Mouse (Mus musculus): Measurements from ENCODE around the gene Nlrp10. TPM values are rescaled to one million over a fixed set of nuclear protein-coding genes. Genes with fewer than 3 reads are reported as not detected.

Nlrp10 gene
- polyA plus RNA-seq, 1 experiment from 2014 or later, result not detected

DNA sequence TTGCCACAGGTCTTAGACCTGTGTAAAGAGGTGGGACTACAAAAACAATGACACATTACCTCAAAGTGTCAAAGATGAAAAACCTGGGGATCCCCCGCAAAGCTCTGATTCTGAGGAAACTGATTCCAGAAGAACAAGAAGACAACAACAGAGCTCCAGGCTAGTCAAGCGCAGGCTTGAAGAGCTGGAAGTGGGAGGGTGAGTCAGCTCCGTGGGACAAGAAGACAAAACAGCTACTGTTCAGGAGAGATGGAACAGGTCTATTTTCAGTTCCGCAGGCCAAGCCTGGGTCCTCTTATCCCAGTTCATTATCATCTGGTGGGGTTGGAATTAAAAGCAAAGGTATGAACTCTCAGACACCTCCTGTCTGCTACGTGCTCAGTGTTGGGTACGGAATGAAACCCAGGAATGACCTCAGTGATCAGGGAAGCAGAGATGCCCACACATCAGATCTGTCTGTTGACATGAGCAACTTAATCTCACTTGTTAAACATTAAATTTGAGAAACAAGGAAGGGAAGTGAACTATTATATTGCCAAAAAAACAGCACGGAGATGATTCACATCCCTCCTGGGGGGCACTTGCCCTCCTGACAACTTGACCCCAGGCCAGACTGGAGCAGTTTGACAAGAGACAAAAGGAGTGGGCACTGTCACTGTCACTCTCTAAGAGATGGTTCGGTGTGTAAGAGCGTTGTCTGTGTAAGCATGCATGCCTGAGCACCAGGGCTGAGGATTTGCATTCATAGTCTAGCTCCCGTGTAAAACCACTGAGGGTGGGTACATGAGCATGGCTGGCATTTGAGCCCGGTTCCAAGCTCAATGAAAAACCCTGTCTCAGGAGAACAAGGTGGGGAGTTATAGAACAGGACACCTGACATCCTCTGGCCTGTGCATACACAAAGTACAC lies 1.4 kb downstream of the Nlrp10 start:
- no peak overlapping the region for H3K27ac ChIP-seq (ENCODE audit: low read depth, low read length)
- H3K9me3 ChIP-seq (ENCODE audit: control insufficient read depth, low read length), result no peaks in the 10 kb centered on the region
- no peak overlapping the region for H3K9ac ChIP-seq (replicated peaks; ENCODE audit: low read depth, low read length)
- no peak for ATAC-seq (ENCODE audit: low read depth)
- no peak overlapping the region for H3K4me2 ChIP-seq (ENCODE audit: low read depth, low read length)
- no peaks in the 10 kb centered on the region for H3K27me3 ChIP-seq (ENCODE audit: control insufficient read depth, insufficient read depth, low read length)
- H3K36me3 ChIP-seq (ENCODE audit: control insufficient read depth, insufficient read depth, low read length), result no peaks in the 10 kb centered on the region
- no peaks in the 10 kb centered on the region for H3K4me1 ChIP-seq (ENCODE audit: control insufficient read depth, insufficient read depth, low read length)
- no peak overlapping the region for H3K4me3 ChIP-seq (ENCODE audit: low read depth, low read length)
- WGBS, result 79% methylated on average over 11 of the region's 11 CpGs

DNA sequence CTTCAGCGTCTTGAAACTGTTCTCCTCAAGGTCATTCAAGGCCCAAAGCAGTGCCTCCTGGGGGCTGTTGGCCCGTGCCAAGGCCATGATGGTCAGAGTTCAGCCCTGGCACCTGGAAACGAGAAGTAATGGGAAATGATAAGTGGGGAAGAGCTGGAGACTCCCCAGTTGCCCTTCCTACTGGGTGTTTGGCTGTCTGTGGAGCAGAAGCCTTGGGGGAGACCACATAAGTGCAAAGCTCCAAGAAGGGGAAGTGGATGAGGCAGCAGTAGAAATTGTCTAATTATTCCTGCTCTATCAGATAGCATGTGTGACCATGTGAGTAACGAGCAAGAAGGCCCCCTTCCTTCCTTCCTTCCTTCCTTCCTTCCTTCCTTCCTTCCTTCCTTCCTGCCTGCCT lies 2.9 kb downstream of the Nlrp10 start:
- H3K9ac ChIP-seq (replicated peaks; ENCODE audit: low read depth, low read length), result no peak overlapping the region
- H3K4me3 ChIP-seq (ENCODE audit: low read depth, low read length), result no peak overlapping the region
- WGBS, result 72% methylated on average over 4 of the region's 4 CpGs
- no peak overlapping the region for H3K27ac ChIP-seq (ENCODE audit: low read depth, low read length)
- no peak overlapping the region for H3K4me2 ChIP-seq (ENCODE audit: low read depth, low read length)
- no peaks in the 10 kb centered on the region for H3K9me3 ChIP-seq (ENCODE audit: control insufficient read depth, low read length)
- H3K36me3 ChIP-seq (ENCODE audit: control insufficient read depth, insufficient read depth, low read length), result no peaks in the 10 kb centered on the region
- no peaks in the 10 kb centered on the region for H3K4me1 ChIP-seq (ENCODE audit: control insufficient read depth, insufficient read depth, low read length)
- no peaks in the 10 kb centered on the region for H3K27me3 ChIP-seq (ENCODE audit: control insufficient read depth, insufficient read depth, low read length)
- ATAC-seq (ENCODE audit: low read depth), result no peak

DNA sequence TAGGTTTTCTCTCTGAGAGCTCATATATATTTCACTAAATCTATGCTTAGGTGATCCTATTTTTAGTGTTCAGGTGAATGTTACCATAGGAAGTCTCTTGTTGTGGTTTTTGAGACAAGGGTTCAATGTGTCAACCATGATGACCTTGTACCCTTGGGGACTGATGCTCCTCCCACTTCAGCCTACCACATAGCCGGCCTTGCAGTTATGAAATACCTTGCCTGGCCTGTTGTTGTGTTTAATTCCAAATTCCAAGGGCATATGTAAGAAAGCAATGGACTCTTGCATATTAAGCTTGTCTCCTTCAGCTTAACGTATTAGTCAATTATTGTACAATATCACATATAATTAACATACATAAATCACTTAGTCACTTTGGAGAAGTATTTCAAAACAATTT lies 26.0 kb downstream of the Nlrp10 start:
- no peak overlapping the region for H3K9ac ChIP-seq (replicated peaks; ENCODE audit: low read depth, low read length)

DNA sequence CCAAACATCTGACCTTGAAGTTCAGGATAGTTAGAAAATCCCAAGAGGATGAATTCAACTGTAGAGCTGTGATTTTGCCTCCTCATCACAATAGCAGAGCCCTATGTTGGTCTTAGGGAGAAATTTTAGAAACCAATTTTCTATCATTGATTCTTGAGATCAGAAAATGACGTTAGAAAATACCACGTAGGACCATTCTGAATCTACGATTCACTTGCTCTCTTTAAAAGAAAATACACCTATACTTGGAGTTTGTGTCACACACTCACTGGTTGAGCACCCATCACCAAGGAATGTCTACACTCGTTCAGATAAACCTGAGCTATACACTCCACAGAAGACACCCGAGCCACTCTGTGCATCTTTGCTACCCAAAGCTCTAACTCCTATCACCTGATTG lies 35.7 kb downstream of the Nlrp10 start, which contains the start of gene Olfr519:
Gene Olfr519, minus strand, starts transcription at position 101 of the 400 bp plus-strand sequence.
- H3K4me3 ChIP-seq (ENCODE audit: low read depth, low read length), result no peak within 1 kb of the TSS
- no peaks in the 10 kb centered on the region for H3K27me3 ChIP-seq (ENCODE audit: control insufficient read depth, insufficient read depth, low read length)
- H3K4me1 ChIP-seq (ENCODE audit: control insufficient read depth, insufficient read depth, low read length), result no peaks in the 10 kb centered on the region
- H3K4me2 ChIP-seq (ENCODE audit: low read depth, low read length), result no peak within 1 kb of the TSS
- H3K9ac ChIP-seq (replicated peaks; ENCODE audit: low read depth, low read length), result no peak within 1 kb of the TSS
- H3K36me3 ChIP-seq (ENCODE audit: control insufficient read depth, insufficient read depth, low read length), result no peaks in the 10 kb centered on the region
- WGBS, result 90% methylated on average over 5 of the region's 5 CpGs
- H3K27ac ChIP-seq (ENCODE audit: low read depth, low read length), result no peak within 1 kb of the TSS
- ATAC-seq (ENCODE audit: low read depth), result no peak
- no peaks in the 10 kb centered on the region for H3K9me3 ChIP-seq (ENCODE audit: control insufficient read depth, low read length)

More for the DNA sequence above, 26.0 kb downstream of the Nlrp10 start:
- H3K9me3 ChIP-seq (ENCODE audit: control insufficient read depth, low read length), result no peaks in the 10 kb centered on the region
- no peak overlapping the region for H3K4me2 ChIP-seq (ENCODE audit: low read depth, low read length)
- WGBS, result 83% methylated on average over 2 of the region's 2 CpGs
- H3K27me3 ChIP-seq (ENCODE audit: control insufficient read depth, insufficient read depth, low read length), result no peaks in the 10 kb centered on the region
- H3K36me3 ChIP-seq (ENCODE audit: control insufficient read depth, insufficient read depth, low read length), result no peaks in the 10 kb centered on the region
- H3K27ac ChIP-seq (ENCODE audit: low read depth, low read length), result no peak overlapping the region
- H3K4me1 ChIP-seq (ENCODE audit: control insufficient read depth, insufficient read depth, low read length), result no peaks in the 10 kb centered on the region
- no peak overlapping the region for H3K4me3 ChIP-seq (ENCODE audit: low read depth, low read length)
- no peak for ATAC-seq (ENCODE audit: low read depth)

DNA sequence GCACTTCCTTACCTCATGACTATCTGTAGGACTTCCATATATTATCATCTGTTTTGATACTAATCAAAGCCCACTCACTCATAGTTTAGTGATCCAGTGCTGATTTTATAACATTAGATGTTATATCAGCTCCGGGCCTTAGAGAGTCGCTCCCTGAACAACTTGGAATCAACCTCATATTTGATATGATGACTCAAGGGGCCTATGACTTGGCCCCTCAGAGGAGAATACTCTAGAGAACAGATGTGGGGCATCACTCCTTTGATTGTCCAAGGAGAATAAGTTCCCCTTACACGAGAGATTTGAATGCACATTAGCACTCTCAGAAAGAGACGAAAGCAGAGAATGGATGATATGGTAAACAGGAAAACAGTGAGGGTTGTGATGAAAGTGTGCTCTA lies 45.1 kb downstream of the Nlrp10 start, which contains the start of gene Olfr518:
Gene Olfr518, minus strand, starts transcription at position 101 of the 400 bp plus-strand sequence.
- Histone ChIP-seq H3K9me3 (ENCODE audit: control insufficient read depth, low read length) (no peaks in the 10 kb centered on the region), H3K4me3 (ENCODE audit: low read depth, low read length) (no peak within 1 kb of the TSS), H3K27me3 (ENCODE audit: control insufficient read depth, insufficient read depth, low read length) (no peaks in the 10 kb centered on the region), H3K27ac (ENCODE audit: low read depth, low read length) (no peak within 1 kb of the TSS), H3K4me1 (ENCODE audit: control insufficient read depth, insufficient read depth, low read length) (no peaks in the 10 kb centered on the region), H3K36me3 (ENCODE audit: control insufficient read depth, insufficient read depth, low read length) (no peaks in the 10 kb centered on the region), H3K4me2 (ENCODE audit: low read depth, low read length) (no peak within 1 kb of the TSS), H3K9ac (replicated peaks; ENCODE audit: low read depth, low read length) (no peak within 1 kb of the TSS)
- 81% methylated on average over 4 of the region's 4 CpGs for WGBS
- no peak for ATAC-seq (ENCODE audit: low read depth)

DNA sequence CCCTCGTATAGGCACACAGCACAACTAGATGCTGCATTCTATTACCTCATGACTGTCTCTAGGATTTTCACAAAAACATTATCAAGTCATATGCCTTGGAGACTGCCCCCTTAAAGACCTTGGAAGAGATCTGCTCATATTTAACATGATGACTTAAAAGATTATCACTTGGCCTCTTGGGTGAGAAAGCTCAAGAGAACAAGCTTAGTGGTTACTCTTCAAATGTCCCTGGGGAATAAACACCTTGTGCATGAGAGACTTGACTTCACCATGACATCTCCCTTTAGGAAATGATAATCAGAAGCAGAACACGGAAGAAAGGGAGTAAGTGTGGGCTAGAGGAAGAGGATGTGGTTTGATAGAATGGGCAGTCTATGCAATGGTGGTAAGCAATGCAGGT lies 57.7 kb downstream of the Nlrp10 start, which contains the start of gene Olfr517:
Gene Olfr517, minus strand, starts transcription at position 101 of the 400 bp plus-strand sequence.
- H3K4me1 ChIP-seq (ENCODE audit: control insufficient read depth, insufficient read depth, low read length), result no peaks in the 10 kb centered on the region
- H3K4me2 ChIP-seq (ENCODE audit: low read depth, low read length), result no peak within 1 kb of the TSS
- H3K27me3 ChIP-seq (ENCODE audit: control insufficient read depth, insufficient read depth, low read length), result no peaks in the 10 kb centered on the region
- no peak within 1 kb of the TSS for H3K4me3 ChIP-seq (ENCODE audit: low read depth, low read length)
- H3K9ac ChIP-seq (replicated peaks; ENCODE audit: low read depth, low read length), result no peak within 1 kb of the TSS
- no peak within 1 kb of the TSS for H3K27ac ChIP-seq (ENCODE audit: low read depth, low read length)
- no peaks in the 10 kb centered on the region for H3K36me3 ChIP-seq (ENCODE audit: control insufficient read depth, insufficient read depth, low read length)
- H3K9me3 ChIP-seq (ENCODE audit: control insufficient read depth, low read length), result no peaks in the 10 kb centered on the region
- WGBS, result 83% methylated on average over 2 of the region's 2 CpGs
- no peak for ATAC-seq (ENCODE audit: low read depth)

Other genes with a start within 250 kb of the Nlrp10 start
- gene Olfr512, start 216.9 kb downstream of the Nlrp10 start, polyA plus RNA-seq (2014; fragmentation: Nextera tagmentation; extraction: Ambion mirVana), result not detected in 2 replicates
- not detected in 2 replicates for gene Olfr513, start 179.2 kb downstream of the Nlrp10 start, polyA plus RNA-seq (2014; fragmentation: Nextera tagmentation; extraction: Ambion mirVana)
- not detected in 2 replicates for gene Olfr514, start 104.2 kb downstream of the Nlrp10 start, polyA plus RNA-seq (2014; fragmentation: Nextera tagmentation; extraction: Ambion mirVana)
- not detected in 2 replicates for gene Olfr516, start 79.6 kb downstream of the Nlrp10 start, polyA plus RNA-seq (2014; fragmentation: Nextera tagmentation; extraction: Ambion mirVana)
- not detected in 2 replicates for gene Olfr517, start 57.8 kb downstream of the Nlrp10 start, polyA plus RNA-seq (2014; fragmentation: Nextera tagmentation; extraction: Ambion mirVana)
- not detected in 2 replicates for gene Olfr518, start 45.2 kb downstream of the Nlrp10 start, polyA plus RNA-seq (2014; fragmentation: Nextera tagmentation; extraction: Ambion mirVana)
- gene Olfr519, start 35.8 kb downstream of the Nlrp10 start, polyA plus RNA-seq (2014; fragmentation: Nextera tagmentation; extraction: Ambion mirVana), result not detected in 2 replicates
- 81.2 and 84.4 TPM in 2 replicates for gene Eif3f, start 4.2 kb upstream of the Nlrp10 start, polyA plus RNA-seq (2014; fragmentation: Nextera tagmentation; extraction: Ambion mirVana)
- gene Tub, start 20.2 kb upstream of the Nlrp10 start, polyA plus RNA-seq (2014; fragmentation: Nextera tagmentation; extraction: Ambion mirVana), result 38.4 and 50.3 TPM in 2 replicates
- gene Ric3, start 153.2 kb upstream of the Nlrp10 start, polyA plus RNA-seq (2014; fragmentation: Nextera tagmentation; extraction: Ambion mirVana), result 34.6 and 35.2 TPM in 2 replicates
- gene Lmo1, start 245.0 kb upstream of the Nlrp10 start, polyA plus RNA-seq (2014; fragmentation: Nextera tagmentation; extraction: Ambion mirVana), result 26.2 and 33.9 TPM in 2 replicates